ENCODE assay signal across 21 mouse cellular contexts in genomic region chr12:34618321-34618720, GRCm38 (mm10).
DNase-seq lines count a peak whose midpoint lies in the region; ATAC-seq and TF ChIP-seq lines count a peak whose summit lies in the region.
"Had no signal": no experiment of that assay in that cellular context is flagged by ENCODE, and none has a peak within 500 bp of the region (broad histone marks: within the 10 kb centered on the region; RNA-seq: fewer than 3 reads in every experiment).

No protein-coding gene starts in this region.

- 56% methylated on average over 3 of the region's 3 CpGs for WGBS in heart, embryonic 13.5 days
- 68% methylated on average over 3 of the region's 3 CpGs for WGBS in neural tube, embryonic 15.5 days
- WGBS in forebrain, postnatal 0 days: 27% methylated on average over 3 of the region's 3 CpGs

- no peak overlapping the region for H3K9ac ChIP-seq in heart, embryonic 13.5 days
- H3K9ac ChIP-seq in neural tube, embryonic 15.5 days (replicated peaks): no peak overlapping the region
- peak overlapping the region; percentile 25; the same call in 1 of the 2 replicates for H3K9ac ChIP-seq in forebrain, postnatal 0 days
- H3K9ac ChIP-seq: liver, postnatal 0 days; midbrain, embryonic 12.5 days; stomach, embryonic 15.5 days had no signal

- no peak overlapping the region for H3K27ac ChIP-seq in heart, embryonic 13.5 days (replicated peaks)
- H3K27ac ChIP-seq in layer of hippocampus, adult 2 months: peak overlapping the region; percentile 72; the same call in 1 of the 2 replicates
- H3K27ac ChIP-seq in neural tube, embryonic 15.5 days (replicated peaks): no peak overlapping the region
- H3K27ac ChIP-seq in forebrain, postnatal 0 days (ENCODE audit: low read depth, low read length): no peak overlapping the region
- H3K27ac ChIP-seq: gastrocnemius, adult 2 months; left cerebral cortex, adult 2 months; midbrain, embryonic 12.5 days; stomach, embryonic 15.5 days had no signal

- peaks cover 21% of the 10 kb centered on the region for H3K4me1 ChIP-seq in heart, embryonic 13.5 days
- 0 out of 2 replicates have a peak, but pooled peaks cover 8% of the 10 kb centered on the region for H3K4me1 ChIP-seq in neural tube, embryonic 15.5 days
- H3K4me1 ChIP-seq in forebrain, postnatal 0 days (ENCODE audit: insufficient read depth): no peaks in the 10 kb centered on the region
- H3K4me1 ChIP-seq: midbrain, embryonic 12.5 days; stomach, embryonic 15.5 days had no signal

- peak overlapping the region; percentile 25 for H3K4me2 ChIP-seq in heart, embryonic 13.5 days
- H3K4me2 ChIP-seq in neural tube, embryonic 15.5 days: peak overlapping the region; percentile 13; the same call in 1 of the 2 replicates
- peak overlapping the region; percentile 35; the same call in 1 of the 2 replicates for H3K4me2 ChIP-seq in forebrain, postnatal 0 days (ENCODE audit: low read depth)
- H3K4me2 ChIP-seq: liver, embryonic 11.5 days; midbrain, embryonic 12.5 days; stomach, embryonic 15.5 days had no signal

- H3K4me3 ChIP-seq in heart, embryonic 13.5 days: no peak overlapping the region
- H3K4me3 ChIP-seq in layer of hippocampus, adult 2 months: peak overlapping the region; percentile 29; the same call in 1 of the 2 replicates
- H3K4me3 ChIP-seq in neural tube, embryonic 15.5 days (replicated peaks): no peak overlapping the region
- no peak overlapping the region for H3K4me3 ChIP-seq in forebrain, postnatal 0 days (ENCODE audit: low read depth, low read length)
- H3K4me3 ChIP-seq: gastrocnemius, adult 2 months; left cerebral cortex, adult 2 months; midbrain, embryonic 12.5 days; stomach, embryonic 15.5 days had no signal

- no peak for TF ChIP-seq CTCF in layer of hippocampus, adult 2 months (conservative IDR thresholded peaks at IDR 0.05)
- TF ChIP-seq CTCF in forebrain, postnatal 0 days (IDR thresholded peaks at IDR 0.05; ENCODE audit: low read depth): no peak

- no peaks in the 10 kb centered on the region for H3K36me3 ChIP-seq in heart, embryonic 13.5 days
- H3K36me3 ChIP-seq in neural tube, embryonic 15.5 days: no peaks in the 10 kb centered on the region
- no peaks in the 10 kb centered on the region for H3K36me3 ChIP-seq in forebrain, postnatal 0 days (ENCODE audit: insufficient read depth)
- H3K36me3 ChIP-seq: midbrain, embryonic 12.5 days; stomach, embryonic 15.5 days had no signal

- ATAC-seq in heart, embryonic 13.5 days (ENCODE audit: extremely low read depth, insufficient number of reproducible peaks, low FRiP score, low TSS enrichment): no peak
- ATAC-seq in neural tube, embryonic 15.5 days (ENCODE audit: low FRiP score): no peak; the same call in 1 of the 2 replicates
- ATAC-seq in forebrain, postnatal 0 days: peak; percentile 45; the same call in 1 of the 2 replicates
- ATAC-seq in erythroid progenitor cell, adult 5-6 weeks (replicated peaks; ENCODE audit: low FRiP score, poor library complexity, severe bottlenecking): no peak
- ATAC-seq: intestine, postnatal 0 days; liver, postnatal 0 days had no signal

- H3K27me3 ChIP-seq in heart, embryonic 13.5 days (replicated peaks): no peaks in the 10 kb centered on the region
- no peaks in the 10 kb centered on the region for H3K27me3 ChIP-seq in neural tube, embryonic 15.5 days (replicated peaks)
- H3K27me3 ChIP-seq in forebrain, postnatal 0 days (ENCODE audit: insufficient read depth, low read length): no peaks in the 10 kb centered on the region
- H3K27me3 ChIP-seq: midbrain, embryonic 12.5 days; stomach, embryonic 15.5 days had no signal

- DNase-seq in heart, adult 8-10 months (ENCODE audit: low spot score): no peak
- DNase-seq in layer of hippocampus, adult 2 months (ENCODE audit: low spot score in 2 of 2): no peak
- DNase-seq in layer of hippocampus, adult 11-12 months (ENCODE audit: low spot score): no peak
- no peak for DNase-seq in neural tube, embryonic 10.5 days (ENCODE audit: extremely low spot score, low spot score)
- DNase-seq in forebrain, postnatal 0 days: no peak
- DNase-seq: adrenal gland, adult 8-10 months; cerebellum, adult 2 months; gastrocnemius, adult 2 months; kidney, postnatal 4 days; liver, postnatal 0 days; lung, postnatal 10 days; right cerebral cortex, adult 18-20 months; thymus, postnatal 25 days had no signal

- no peaks in the 10 kb centered on the region for H3K9me3 ChIP-seq in heart, embryonic 13.5 days
- no peaks in the 10 kb centered on the region for H3K9me3 ChIP-seq in neural tube, embryonic 15.5 days (replicated peaks)
- H3K9me3 ChIP-seq in forebrain, postnatal 0 days (ENCODE audit: low read length): no peaks in the 10 kb centered on the region
- H3K9me3 ChIP-seq: midbrain, embryonic 12.5 days; stomach, embryonic 15.5 days had no signal
